Mouse (Mus musculus): ENCODE measurements at regions not wholly inside any gene's neighbourhood (a gene's known extent, or its start where the extent isn't known, plus 50 kb on each side); places are given as distances from the start of the nearest gene placed in this dataset.

- TF ChIP-seq CTCF (conservative IDR thresholded peaks at IDR 0.05; ENCODE audit: low read length) (no peak), POU5F1 (IDR thresholded peaks at IDR 0.05; ENCODE audit: borderline replicate concordance, low read length) (no peak)
These were observed 294.6 kb upstream of the Ano5 start for GRCm38 (mm10) chr7:51216233-51216605.

All from E14TG2a.4 (cell line).